Mouse (Mus musculus): ENCODE measurements around the gene Sh3rf3. TPM values are rescaled to one million over a fixed set of nuclear protein-coding genes. Genes with fewer than 3 reads are reported as not detected.

The Sh3rf3 gene
- polyA plus RNA-seq, 1 experiment from 2014 or later = 4.6 TPM

GRCm38 (mm10) chr10:59117555-59117954, 304.4 kb downstream of the Sh3rf3 start:
- ATAC-seq (ENCODE audit: low read depth) = no peak
- WGBS = 81% methylated on average over 5 of the region's 5 CpGs

GRCm38 (mm10) chr10:59119001-59119400, 305.8 kb downstream of the Sh3rf3 start:
- Histone ChIP-seq H3K9ac (no peak overlapping the region), H3K36me3 (no peaks in the 10 kb centered on the region), H3K4me3 (no peak overlapping the region), H3K27me3 (no peaks in the 10 kb centered on the region), H3K9me3 (no peaks in the 10 kb centered on the region), H3K4me2 (no peak overlapping the region), H3K4me1 (replicated peaks) (no peaks in the 10 kb centered on the region), H3K27ac (replicated peaks) (no peak overlapping the region)
- 100% methylated on average over 1 of the region's 1 CpGs for WGBS
- ATAC-seq (ENCODE audit: low read depth) = no peak

More at GRCm38 (mm10) chr10:59117555-59117954, 304.4 kb downstream of the Sh3rf3 start:
- H3K27me3 ChIP-seq = no peaks in the 10 kb centered on the region
- H3K4me1 ChIP-seq (replicated peaks) = no peaks in the 10 kb centered on the region
- H3K4me2 ChIP-seq = no peak overlapping the region
- H3K4me3 ChIP-seq = no peak overlapping the region
- H3K27ac ChIP-seq (replicated peaks) = no peak overlapping the region
- H3K9me3 ChIP-seq = no peaks in the 10 kb centered on the region
- no peak overlapping the region for H3K9ac ChIP-seq
- H3K36me3 ChIP-seq = no peaks in the 10 kb centered on the region

GRCm38 (mm10) chr10:59119811-59120210, 306.7 kb downstream of the Sh3rf3 start:
- no peaks in the 10 kb centered on the region for H3K27me3 ChIP-seq
- ATAC-seq (ENCODE audit: low read depth) = no peak
- H3K27ac ChIP-seq (replicated peaks) = no peak overlapping the region
- H3K4me3 ChIP-seq = no peak overlapping the region
- H3K9me3 ChIP-seq = no peaks in the 10 kb centered on the region
- WGBS = 90% methylated on average over 2 of the region's 2 CpGs
- H3K4me2 ChIP-seq = no peak overlapping the region
- H3K36me3 ChIP-seq = no peaks in the 10 kb centered on the region
- H3K9ac ChIP-seq = no peak overlapping the region
- no peaks in the 10 kb centered on the region for H3K4me1 ChIP-seq (replicated peaks)

GRCm38 (mm10) chr10:59125497-59125896, 312.3 kb downstream of the Sh3rf3 start:
- Histone ChIP-seq H3K36me3 (no peaks in the 10 kb centered on the region), H3K27me3 (no peaks in the 10 kb centered on the region), H3K9me3 (no peaks in the 10 kb centered on the region), H3K9ac (no peak overlapping the region), H3K4me3 (no peak overlapping the region), H3K4me1 (replicated peaks) (no peaks in the 10 kb centered on the region), H3K4me2 (no peak overlapping the region), H3K27ac (replicated peaks) (no peak overlapping the region)
- 88% methylated on average over 2 of the region's 2 CpGs for WGBS
- no peak for ATAC-seq (ENCODE audit: low read depth)

- Histone ChIP-seq H3K9me3 (no peaks in the 10 kb centered on the region), H3K4me2 (no peak overlapping the region), H3K4me1 (replicated peaks) (no peaks in the 10 kb centered on the region), H3K27me3 (no peaks in the 10 kb centered on the region), H3K9ac (no peak overlapping the region), H3K4me3 (no peak overlapping the region), H3K36me3 (no peaks in the 10 kb centered on the region), H3K27ac (replicated peaks) (no peak overlapping the region)
- ATAC-seq (ENCODE audit: low read depth) = no peak
- whole genome bisulfite sequencing = 83% methylated on average over 6 of the region's 6 CpGs
Measured at GRCm38 (mm10) chr10:59127637-59128036, 314.5 kb downstream of the Sh3rf3 start.

- no peak for ATAC-seq (ENCODE audit: low read depth)
- Histone ChIP-seq H3K27ac (replicated peaks) (no peak overlapping the region), H3K27me3 (no peaks in the 10 kb centered on the region), H3K36me3 (no peaks in the 10 kb centered on the region), H3K4me1 (replicated peaks) (no peaks in the 10 kb centered on the region), H3K4me3 (no peak overlapping the region), H3K4me2 (no peak overlapping the region), H3K9ac (no peak overlapping the region), H3K9me3 (no peaks in the 10 kb centered on the region)
- WGBS = 84% methylated on average over 20 of the region's 20 CpGs
Measured at GRCm38 (mm10) chr10:59131926-59132628, 318.9 kb downstream of the Sh3rf3 start.

GRCm38 (mm10) chr10:59133478-59134009, 320.4 kb downstream of the Sh3rf3 start:
- no peaks in the 10 kb centered on the region for H3K4me1 ChIP-seq (replicated peaks)
- no peak overlapping the region for H3K9ac ChIP-seq
- H3K27ac ChIP-seq (replicated peaks) = no peak overlapping the region
- no peak for ATAC-seq (ENCODE audit: low read depth)
- H3K4me3 ChIP-seq = no peak overlapping the region
- H3K27me3 ChIP-seq = no peaks in the 10 kb centered on the region
- H3K9me3 ChIP-seq = no peaks in the 10 kb centered on the region
- no peak overlapping the region for H3K4me2 ChIP-seq
- WGBS = 69% methylated on average over 8 of the region's 8 CpGs
- no peaks in the 10 kb centered on the region for H3K36me3 ChIP-seq

- ATAC-seq (ENCODE audit: low read depth) = peak; percentile 75
- WGBS = 17% methylated on average over 8 of the region's 8 CpGs
- H3K4me2 ChIP-seq = 0 out of 2 replicates have a peak overlapping the region, but pooled peaks have one; percentile 23
Measured at GRCm38 (mm10) chr10:59149956-59150383, 336.8 kb downstream of the Sh3rf3 start.

GRCm38 (mm10) chr10:59150938-59151657, 337.9 kb downstream of the Sh3rf3 start:
- 88% methylated on average over 10 of the region's 10 CpGs for WGBS
- Histone ChIP-seq H3K9ac (no peak overlapping the region), H3K4me3 (no peak overlapping the region)

More at GRCm38 (mm10) chr10:59149956-59150383, 336.8 kb downstream of the Sh3rf3 start:
- Histone ChIP-seq H3K4me3 (no peak overlapping the region), H3K27ac (replicated peaks) (no peak overlapping the region), H3K4me1 (replicated peaks) (no peaks in the 10 kb centered on the region), H3K36me3 (no peaks in the 10 kb centered on the region), H3K9me3 (no peaks in the 10 kb centered on the region), H3K27me3 (no peaks in the 10 kb centered on the region), H3K9ac (no peak overlapping the region)

GRCm38 (mm10) chr10:59152544-59153081, 339.5 kb downstream of the Sh3rf3 start:
- no peaks in the 10 kb centered on the region for H3K4me1 ChIP-seq (replicated peaks)
- 77% methylated on average over 5 of the region's 5 CpGs for WGBS
- no peaks in the 10 kb centered on the region for H3K27me3 ChIP-seq
- no peak for ATAC-seq (ENCODE audit: low read depth)
- no peaks in the 10 kb centered on the region for H3K9me3 ChIP-seq
- no peak overlapping the region for H3K9ac ChIP-seq
- H3K4me3 ChIP-seq = no peak overlapping the region
- no peak overlapping the region for H3K4me2 ChIP-seq
- H3K36me3 ChIP-seq = no peaks in the 10 kb centered on the region
- no peak overlapping the region for H3K27ac ChIP-seq (replicated peaks)

More at GRCm38 (mm10) chr10:59150938-59151657, 337.9 kb downstream of the Sh3rf3 start:
- Histone ChIP-seq H3K36me3 (no peaks in the 10 kb centered on the region), H3K9me3 (no peaks in the 10 kb centered on the region), H3K27ac (replicated peaks) (no peak overlapping the region), H3K27me3 (no peaks in the 10 kb centered on the region), H3K4me1 (replicated peaks) (no peaks in the 10 kb centered on the region), H3K4me2 (no peak overlapping the region)
- no peak for ATAC-seq (ENCODE audit: low read depth)

- no peaks in the 10 kb centered on the region for H3K9me3 ChIP-seq
- H3K36me3 ChIP-seq = no peaks in the 10 kb centered on the region; the same call in 1 of the 2 replicates
- no peak overlapping the region for H3K4me2 ChIP-seq
- no peak overlapping the region for H3K4me3 ChIP-seq
- no peaks in the 10 kb centered on the region for H3K4me1 ChIP-seq (replicated peaks)
- H3K27me3 ChIP-seq = no peaks in the 10 kb centered on the region
- WGBS = 76% methylated on average over 3 of the region's 3 CpGs
- no peak for ATAC-seq (ENCODE audit: low read depth)
- no peak overlapping the region for H3K9ac ChIP-seq
- no peak overlapping the region for H3K27ac ChIP-seq (replicated peaks)
Measured at GRCm38 (mm10) chr10:59158627-59159026, 345.5 kb downstream of the Sh3rf3 start.
